Mouse (Mus musculus): ENCODE measurements around the gene Ctnnbip1. TPM values are rescaled to one million over a fixed set of nuclear protein-coding genes. Genes with fewer than 3 reads are reported as not detected.

The Ctnnbip1 gene
- total RNA-seq, 2 experiments from 2014 or later, result 17.7 to 19.0 TPM

DNA sequence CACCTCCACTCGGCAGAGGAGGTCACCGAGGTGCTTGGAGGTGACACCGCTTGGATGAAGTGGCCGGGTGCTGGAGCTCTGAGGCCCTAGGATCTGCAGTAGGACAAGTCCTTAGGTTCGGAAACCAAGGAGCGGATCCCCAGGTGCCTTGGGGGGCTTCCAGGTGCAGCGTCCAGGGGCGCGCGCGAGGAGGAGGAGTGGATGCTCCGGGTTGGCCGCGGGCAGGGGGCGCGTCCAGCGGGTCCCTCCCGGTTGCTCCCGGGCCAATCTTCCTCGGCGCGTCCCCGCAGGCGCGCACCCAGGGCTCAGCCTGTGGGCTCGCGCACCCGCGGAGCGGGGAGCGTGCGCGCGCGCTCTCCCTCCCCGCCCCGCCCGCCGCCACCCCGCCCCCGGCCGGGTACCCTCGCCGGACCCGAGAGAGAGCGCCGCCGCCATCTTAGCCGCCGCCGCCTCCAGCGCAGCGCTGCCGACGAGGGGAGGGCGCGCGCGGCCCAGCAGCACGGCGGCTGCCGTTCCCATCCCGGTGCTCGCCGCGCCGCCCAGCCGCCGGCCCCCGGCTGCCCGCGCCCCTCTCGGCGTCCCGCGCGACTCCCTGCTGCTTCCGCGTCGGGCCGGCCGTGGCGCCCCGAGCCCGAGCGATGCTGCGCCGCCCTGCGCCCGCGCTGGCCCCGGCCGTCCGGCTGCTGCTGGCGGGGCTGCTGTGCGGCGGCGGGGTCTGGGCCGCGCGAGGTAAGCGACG is 68.2 kb downstream of the Ctnnbip1 start, which contains the start of gene Clstn1:
TSS of gene Clstn1 (plus strand) at position 425 of the 739 bp plus-strand sequence.
- peak; percentile 22 for DNase-seq (ENCODE audit: low spot score)

DNA sequence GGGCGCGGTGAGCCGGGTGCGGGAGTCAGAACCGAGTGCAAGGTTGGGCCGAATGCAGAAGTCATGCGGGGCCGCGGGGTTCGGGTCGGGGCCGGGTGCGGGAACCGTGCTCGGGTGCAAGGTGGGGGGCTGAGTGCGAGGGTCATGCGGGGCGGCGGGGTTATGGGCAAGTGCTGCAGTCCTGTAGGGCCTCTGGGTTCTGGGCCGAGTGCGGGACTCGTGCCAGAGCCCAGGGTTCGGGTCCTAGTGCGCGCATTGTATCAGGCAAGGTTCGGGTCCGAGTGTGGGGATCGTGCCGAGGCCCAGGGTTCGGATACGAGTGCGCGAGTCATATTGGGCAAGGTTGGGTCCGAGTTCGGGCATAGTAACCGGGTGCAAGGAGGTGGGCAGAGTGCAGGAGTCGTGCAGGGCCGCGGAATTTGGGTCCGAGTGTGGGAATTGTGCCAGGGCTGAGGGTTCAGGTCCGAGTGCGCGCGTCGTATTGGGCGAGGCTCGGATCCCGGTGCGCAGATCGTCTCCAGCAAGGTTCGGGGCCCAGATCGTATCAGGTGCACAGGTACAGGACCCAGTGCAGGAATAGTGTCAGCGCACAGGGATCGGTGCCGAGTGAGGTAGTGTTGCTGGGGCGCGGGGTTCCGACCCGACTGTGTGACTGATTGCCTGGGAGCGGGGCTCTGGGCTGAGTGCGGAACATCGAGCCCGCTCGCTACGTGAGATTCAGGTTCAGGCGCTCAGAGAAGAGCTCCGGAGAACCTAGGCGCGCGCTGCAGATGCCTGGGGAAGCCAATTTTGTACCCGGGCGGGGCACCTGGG is 69.0 kb downstream of the Ctnnbip1 start:
- peak; percentile 12 for DNase-seq (ENCODE audit: low spot score)

DNA sequence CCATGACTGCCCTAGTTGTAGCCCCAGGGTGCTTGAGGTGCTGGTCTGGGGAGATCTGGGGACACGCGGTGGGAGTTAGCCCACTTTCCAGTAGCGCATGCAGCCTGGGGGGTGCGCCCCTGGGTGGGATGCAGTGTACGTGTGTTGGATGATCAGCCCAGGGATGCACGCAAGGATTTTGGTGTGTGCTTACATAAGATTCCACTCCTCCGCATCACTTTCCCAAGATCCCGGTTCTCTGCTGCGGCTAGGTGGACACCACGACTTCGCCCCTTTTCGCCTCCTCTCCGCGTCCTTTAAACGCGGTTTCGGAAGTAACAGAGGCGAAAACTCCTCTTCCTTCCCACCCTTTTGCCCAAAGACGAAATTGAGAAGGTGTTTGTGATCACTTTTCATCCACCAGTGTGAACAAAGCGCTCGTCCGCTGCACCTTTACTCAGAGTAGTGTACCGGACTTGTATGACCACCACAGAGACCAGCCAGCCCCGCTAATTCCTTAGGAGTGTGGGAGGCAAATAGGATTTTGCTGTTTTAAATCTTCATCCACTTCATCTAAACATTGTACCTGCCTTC is 69.6 kb downstream of the Ctnnbip1 start:
- no peak for DNase-seq (ENCODE audit: low spot score)

DNA sequence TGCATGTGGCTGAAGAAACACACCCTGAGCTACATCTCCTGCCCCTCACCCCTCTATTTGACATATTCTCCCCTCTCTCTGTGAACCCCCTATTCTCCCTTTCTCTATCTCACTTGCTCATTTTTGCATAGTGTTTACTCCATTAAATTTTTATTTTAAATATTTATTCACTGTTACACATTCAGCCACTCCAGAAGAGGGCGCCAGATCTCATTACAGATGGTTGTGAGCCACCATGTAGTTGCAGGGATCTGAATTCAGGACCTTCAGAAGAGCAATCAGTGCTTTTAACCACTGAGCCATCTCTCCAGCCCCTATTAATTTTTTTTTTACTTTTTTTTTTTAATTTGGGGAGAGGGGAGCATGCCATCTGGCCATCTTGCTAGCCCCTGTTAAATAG is 72.2 kb downstream of the Ctnnbip1 start:
- DNase-seq (ENCODE audit: low spot score), result no peak

DNA sequence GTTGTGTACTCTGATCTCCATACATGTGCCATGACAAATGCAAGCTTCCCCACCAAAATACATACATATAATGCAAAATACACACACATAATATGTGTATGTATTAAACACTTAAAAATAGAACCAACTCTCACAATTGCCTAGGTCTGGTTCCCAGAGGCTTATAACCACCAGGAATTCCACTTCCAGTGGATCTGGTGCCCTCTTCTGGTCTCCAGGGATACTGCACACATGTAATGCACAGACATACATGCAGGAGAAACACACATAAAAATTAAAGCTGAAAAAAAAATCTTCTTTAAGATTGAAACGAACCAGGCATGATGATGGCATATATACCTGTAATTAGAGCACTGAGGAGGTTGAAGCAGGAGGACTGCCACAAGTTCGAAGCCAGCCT is 73.5 kb downstream of the Ctnnbip1 start:
- DNase-seq (ENCODE audit: low spot score), result no peak

DNA sequence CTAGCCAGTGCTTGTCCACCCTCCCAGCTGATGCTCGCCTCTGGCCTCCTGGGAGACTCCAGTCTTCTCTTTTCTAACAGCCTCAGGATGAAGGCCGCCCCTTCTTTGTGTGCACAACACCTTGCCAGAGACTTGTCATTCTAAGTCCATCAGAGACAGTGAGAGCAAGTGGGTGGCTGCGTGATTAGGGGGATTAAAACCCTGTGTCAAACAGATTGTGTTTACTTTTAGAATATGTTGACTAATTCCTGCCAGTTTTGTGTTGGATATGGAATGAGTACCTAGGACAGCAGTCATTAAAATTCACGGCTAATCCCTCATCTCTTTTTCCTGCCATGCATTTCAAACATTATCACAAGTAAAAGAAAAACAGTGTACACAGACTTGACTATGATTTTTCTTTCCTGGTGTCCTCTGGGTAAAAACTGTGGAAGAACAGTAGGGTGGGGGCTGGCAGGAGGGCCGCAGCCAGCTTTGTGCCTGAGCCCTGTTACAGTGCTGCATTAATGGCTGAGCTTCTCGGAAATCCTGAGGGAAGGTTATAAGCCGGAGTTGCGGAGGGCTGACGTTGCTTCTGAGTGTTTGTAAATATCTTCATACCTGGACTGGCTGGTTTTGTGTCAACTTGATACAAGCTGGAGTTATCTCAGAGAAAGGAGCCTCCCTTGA is 77.0 kb downstream of the Ctnnbip1 start:
- DNase-seq (ENCODE audit: low spot score), result no peak

DNA sequence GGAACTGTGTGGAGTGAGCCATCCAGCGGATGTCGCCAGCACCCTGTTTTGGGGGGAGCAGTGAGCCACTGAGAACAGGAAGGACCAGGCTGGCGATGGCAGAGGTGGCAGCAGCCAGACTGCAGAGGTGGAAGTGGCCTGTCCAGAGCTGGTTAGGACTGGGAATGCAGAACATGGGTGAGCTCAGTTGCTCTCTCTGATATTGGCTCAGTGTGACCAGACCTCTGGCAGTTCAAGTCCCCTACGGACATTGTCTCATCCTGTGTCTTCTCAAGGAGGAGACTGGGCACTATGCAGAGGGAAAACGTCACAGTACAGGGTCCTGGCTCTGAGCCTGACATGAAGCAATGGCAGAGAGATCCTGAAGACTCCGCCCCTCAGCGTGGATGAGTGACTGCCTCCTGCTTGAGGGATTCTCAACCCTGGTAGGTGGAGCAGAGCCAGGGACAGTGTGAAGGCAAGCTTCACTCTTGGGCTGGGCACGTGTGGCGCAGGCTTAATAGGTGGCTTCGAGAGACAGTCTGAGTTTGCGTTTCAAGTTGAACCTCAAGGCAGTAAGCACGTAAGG is 79.7 kb downstream of the Ctnnbip1 start:
- DNase-seq (ENCODE audit: low spot score), result peak; percentile 41

DNA sequence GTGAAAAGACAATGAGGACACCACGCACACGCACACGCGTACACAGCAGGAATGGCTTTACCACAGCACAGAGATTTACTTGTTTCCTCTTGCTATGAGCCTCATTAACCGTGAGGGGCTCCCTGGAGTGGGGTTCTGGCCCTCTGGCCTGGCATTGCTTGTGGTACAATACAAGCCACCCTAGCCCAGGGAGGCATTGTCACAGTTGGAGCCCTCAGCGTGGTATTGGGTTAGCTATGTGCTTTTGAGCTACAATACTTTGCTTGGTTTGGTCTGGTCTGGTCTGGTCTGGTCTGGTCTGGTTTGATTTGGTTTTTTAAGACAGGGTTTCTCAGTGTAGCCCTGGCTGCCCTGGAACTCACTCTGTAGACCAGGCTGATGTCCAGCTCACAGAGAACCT is 81.5 kb downstream of the Ctnnbip1 start:
- no peak for DNase-seq (ENCODE audit: low spot score)

DNA sequence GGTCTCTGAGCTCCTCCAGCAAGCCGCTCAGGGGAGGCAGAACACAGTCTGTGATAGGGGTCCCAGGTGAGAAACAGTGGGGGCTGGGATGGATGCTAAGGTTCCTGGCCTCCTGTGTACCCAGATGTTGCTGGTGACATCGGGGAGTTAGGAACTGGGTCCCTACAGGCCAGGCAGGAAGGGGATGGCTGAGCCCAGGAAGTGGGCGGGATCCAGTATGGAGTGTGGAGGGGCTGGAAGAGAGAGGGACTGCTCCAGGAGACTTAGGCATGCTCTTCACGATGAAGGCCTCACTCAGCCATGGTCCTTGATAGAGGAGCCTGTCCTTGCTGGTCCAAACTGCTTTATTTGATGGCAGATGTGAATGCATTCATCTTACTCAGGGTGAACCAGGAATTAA is 82.1 kb downstream of the Ctnnbip1 start:
- DNase-seq (ENCODE audit: low spot score), result no peak

DNA sequence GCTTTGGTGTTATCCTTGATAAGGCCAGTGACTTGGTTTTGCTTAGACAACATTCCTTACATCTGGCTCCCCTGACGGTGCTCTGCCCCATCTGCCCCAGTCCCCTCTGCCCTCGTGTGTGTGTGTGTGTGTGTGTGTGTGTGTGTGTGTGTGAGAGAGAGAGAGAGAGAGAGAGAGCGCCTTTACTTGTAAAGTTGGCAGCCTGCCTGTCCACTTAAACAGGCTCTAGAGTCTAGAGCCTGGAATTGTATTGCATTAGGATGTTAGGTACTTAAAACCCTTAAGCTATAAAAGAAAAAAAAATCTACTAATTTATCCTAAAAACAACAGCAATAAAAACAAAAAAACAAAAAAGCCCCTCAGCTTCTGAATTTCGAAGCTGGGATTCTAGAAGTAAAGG is 83.4 kb downstream of the Ctnnbip1 start:
- DNase-seq (ENCODE audit: low spot score), result no peak

DNA sequence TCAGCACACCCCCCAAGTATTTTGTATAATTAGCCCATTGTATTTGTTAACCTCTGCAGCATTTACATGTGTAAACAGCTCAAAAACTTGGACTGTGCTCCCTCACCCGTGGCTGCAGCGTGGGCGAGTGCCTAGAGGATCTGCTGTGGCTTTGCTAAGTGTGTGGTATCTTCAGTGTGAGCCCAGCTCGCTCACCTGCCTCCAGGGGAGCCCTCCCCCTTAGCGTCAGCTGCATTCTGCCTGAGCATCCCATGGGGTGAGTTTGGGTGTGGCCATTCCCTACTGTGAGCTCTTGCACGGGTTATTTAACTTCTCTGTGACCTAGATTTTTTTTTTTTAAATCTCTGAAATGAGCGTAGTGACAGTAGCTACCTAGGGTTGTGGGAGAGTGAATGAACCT is 84.2 kb downstream of the Ctnnbip1 start:
- DNase-seq (ENCODE audit: low spot score), result no peak

DNA sequence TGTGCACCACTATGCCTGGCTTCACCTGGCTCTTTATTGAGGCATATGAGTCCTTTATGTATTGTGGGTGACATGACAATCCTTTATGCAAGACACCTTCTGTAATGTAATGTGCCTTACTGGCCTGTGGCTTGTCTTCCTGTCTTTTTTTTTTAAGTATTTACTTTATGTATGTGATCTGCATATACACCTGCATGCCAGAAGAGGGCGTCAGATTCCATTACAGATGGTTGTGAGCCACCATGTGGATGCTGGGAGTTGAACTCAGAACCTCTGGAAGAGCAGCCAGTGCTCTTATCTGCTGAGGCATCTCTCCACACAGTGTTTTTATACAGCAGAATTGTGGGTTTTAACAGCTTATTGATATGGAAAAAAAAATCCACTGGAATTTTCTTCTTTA is 85.8 kb downstream of the Ctnnbip1 start:
- DNase-seq (ENCODE audit: low spot score), result no peak

DNA sequence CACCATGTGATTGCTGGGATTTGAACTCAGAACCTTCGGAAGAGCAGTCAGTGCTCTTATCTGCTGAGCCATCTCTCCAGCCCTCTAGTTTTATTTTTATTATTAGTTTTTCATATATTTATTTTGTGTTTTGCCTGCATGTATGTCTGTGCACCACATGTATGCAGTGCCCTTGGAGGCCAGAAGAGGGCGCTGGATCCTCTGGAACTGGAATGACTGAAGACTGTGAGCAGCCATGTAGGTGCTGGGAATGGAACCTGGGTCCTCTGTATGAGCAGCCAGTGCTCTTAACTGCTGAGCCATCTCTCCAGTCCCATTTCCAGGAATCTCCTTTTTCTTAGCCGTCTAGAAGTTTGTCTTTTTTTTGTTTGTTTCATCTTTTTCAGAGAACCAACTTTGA is 86.5 kb downstream of the Ctnnbip1 start:
- DNase-seq (ENCODE audit: low spot score), result no peak

DNA sequence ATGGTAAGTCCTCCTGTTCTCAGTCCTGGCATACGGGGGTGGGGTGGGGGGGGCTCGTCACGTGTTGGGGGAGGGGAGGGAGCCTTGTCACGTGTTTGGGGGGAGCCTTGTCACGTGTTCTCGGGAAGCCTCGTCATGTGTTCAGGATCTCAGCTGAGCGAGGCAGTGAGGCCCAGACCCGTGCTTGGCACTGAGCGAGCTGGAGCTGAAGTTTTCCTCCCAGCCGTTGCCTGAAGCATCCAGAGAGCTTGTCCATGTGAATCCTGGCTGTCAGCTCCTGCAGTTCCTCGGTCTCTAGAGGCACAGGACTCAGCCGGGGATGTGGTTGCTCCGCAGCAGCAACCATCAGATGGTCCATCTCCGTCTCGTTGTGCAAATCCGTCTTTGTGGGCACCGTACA is 88.0 kb downstream of the Ctnnbip1 start:
- no peak for DNase-seq (ENCODE audit: low spot score)

DNA sequence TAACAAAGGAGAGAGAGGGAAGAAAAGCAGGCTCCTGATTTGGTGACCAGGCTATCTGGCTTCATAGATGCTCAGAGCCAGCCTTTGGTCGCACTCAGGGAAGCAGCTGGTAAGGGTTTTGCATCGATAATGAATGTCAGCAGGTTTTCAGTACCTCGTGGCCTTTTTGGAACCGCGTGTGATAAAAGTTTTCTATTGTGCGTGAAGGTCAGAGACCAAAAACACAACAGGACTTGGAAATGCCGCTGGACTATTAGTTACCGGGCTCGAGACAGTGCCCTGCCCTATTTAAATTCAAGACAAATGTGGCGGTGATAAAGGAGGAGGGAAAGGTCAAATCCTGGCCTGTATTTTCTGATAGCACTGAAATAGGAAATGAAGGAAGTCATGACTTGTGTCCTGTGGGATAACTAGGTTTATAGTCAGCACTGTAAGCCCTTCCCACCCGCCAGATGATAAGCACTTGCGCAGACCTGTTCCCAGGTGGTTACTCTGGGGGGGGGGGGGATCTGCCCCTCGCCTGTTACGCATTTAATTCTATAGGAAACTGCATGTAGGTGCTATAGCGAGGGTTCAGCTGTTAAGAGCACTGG is 88.8 kb downstream of the Ctnnbip1 start:
- DNase-seq (ENCODE audit: low spot score), result no peak

DNA sequence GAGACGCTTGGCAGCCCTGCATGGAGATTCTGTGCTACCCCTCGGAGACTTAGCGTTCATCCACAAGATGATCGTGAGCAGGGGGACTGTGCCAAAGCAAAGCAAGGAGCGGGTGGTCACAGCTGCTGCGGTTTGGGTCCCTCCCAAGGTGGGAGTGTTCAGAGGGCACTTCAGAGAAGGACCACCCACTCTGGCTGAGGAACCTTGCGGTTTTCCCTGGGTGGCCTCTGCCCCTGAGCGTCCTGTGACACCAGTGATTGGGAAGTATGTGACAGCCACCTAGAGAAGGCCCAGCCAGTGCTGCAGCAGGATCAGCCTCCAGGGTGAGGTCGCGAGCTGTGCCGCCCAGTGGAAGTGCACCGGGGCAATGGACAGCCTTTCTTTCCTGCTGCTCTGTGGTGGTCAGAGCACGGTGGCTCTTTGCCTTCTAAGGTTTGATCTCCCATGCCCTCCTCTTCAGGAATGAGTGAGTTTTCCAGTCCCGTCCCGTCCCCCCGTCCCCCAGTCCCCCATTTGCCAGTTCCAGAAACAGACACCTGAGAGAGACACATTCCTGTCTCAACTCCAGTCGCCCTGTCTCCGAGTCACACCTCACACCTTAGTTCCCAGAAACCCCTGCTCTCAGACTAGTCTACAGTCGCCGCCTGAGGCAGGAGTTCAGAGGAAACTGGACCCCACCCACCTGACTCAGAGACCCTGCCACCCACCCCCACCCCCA is 89.7 kb downstream of the Ctnnbip1 start:
- DNase-seq (ENCODE audit: low spot score), result no peak

DNA sequence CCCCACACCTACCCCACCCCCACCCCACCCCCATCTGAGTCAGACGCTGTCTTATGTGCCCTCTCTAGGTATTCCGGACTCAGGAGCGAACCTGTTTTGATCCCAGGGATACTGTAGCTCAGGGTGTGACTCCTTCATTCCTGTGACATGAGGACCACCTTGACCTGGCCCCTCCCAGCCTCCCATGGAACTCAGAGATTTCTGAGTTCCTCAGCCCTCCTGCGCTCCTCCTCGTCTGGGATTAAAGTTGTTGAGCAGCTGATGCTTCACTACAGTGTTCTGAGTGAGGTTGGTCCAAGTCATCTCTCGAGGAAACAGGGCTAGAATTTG is 90.2 kb downstream of the Ctnnbip1 start:
- DNase-seq (ENCODE audit: low spot score), result no peak

DNA sequence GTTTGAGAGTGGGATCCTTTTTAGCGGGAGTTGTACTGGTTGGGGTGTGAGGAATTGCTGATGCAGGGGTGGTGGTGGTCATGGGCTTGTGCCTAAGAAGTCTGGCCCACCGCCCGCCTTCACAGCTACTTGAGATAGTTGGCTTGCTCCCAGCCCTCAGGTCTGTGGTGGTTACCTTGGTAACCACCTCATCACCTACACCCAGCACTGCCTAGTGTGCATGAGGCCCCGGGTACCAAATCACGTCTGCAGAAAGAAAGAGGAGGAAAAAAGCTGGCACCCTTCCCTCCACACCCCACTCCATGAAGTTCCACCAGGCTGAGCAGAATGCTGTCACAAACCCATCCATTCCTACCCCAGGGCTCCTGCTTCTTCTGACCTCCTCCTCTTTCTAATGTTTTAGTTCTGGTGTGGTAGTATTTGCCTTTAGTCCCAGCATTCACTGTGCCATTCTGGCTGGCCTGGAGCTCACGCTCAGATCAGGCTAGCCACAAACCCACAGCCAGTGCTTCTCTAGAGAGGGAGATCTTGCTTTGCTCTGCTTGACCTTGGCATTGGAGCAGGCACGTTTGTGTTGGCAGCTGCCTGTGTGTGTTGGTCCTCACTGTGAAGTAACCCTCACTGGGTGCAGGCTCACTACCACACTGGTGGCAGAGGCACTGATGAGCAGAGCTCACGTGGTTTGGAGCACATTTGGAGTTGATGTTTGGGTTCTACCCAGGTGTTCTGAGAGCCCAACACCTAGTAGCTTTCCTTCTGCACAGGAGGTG is 91.4 kb downstream of the Ctnnbip1 start:
- DNase-seq (ENCODE audit: low spot score), result no peak

DNA sequence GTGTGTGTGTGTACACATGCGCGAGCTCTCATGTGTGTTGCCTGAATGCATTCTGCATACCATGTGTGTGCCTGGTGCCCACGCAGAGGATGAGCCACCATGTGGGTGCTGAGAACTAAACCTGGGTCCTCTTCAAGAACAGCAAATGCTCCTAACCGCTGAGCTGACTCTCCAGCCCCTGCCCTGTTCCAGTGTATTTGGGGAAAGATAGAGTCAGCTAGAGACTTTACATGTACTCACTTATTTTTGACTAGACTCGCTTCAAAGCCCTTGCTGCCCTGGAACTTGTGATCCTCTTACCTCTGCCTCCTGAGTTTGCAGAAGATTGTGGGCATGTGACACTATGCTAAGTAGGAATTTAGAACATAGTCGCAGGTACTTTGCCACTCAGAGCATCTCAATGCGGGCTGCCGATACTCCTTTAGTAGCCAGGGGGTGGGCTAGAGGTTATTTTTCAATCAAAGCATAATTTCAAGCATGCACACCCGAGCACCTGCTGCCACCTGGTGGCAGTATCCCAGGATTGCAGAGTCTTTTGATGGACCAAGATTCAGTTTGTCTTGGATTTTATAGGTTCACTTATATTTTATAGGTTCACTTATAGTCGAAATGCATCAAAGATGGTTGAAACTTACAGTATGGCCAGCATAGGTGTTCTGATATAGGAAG is 93.5 kb downstream of the Ctnnbip1 start:
- peak; percentile 41 for DNase-seq (ENCODE audit: low spot score)
